Mouse (Mus musculus) brain, embryonic 14.5 days (tissue): ENCODE measurements at regions not wholly inside any gene's neighbourhood (a gene's known extent, or its start where the extent isn't known, plus 50 kb on each side); places are given as distances from the start of the nearest gene placed in this dataset.

Experiments used
- CTCF ChIP-seq: fragments of 200-500 bp; IDR thresholded peaks from 2 replicates; pipeline ENCODE4 v1.5.1; 2012; ENCODE audit warnings: inconsistent platforms, mild to moderate bottlenecking, moderate library complexity, borderline replicate concordance; ENCODE audit not compliant: insufficient read depth, insufficient read length; ENCODE audit errors: extremely low read depth
- POLR2A ChIP-seq: fragments of 200-500 bp; IDR thresholded peaks from 2 replicates; pipeline ENCODE4 v1.6.1; 2012; ENCODE audit warnings: mild to moderate bottlenecking, inconsistent platforms, borderline replicate concordance; ENCODE audit not compliant: poor library complexity, insufficient read depth, insufficient read length, severe bottlenecking; ENCODE audit errors: extremely low read depth

GRCm38 (mm10) chr9:12408500-12408899 is 837.1 kb downstream of the Jrkl start:
- TF ChIP-seq POLR2A = no peak
- no peak for TF ChIP-seq CTCF
